Mouse (Mus musculus) layer of hippocampus, postnatal 25 days (tissue): Measurements from ENCODE around the gene Neurl3. TPM values are rescaled to one million over a fixed set of nuclear protein-coding genes. Genes with fewer than 3 reads are reported as not detected.

Experiments
- DNase-seq, 2 experiments: peaks; one replicate each; pipeline ENCODE4 v3.0.0; 2022; ENCODE audit warnings: mixed read lengths in 2 of 2, low spot score in 1 of 2; ENCODE audit errors: extremely low spot score in 1 of 2
- total RNA-seq, 2 experiments: library from RNA; stranded (reverse); gene quantifications; 2 replicates each; pipeline ENCODE4 v1.2.3; 2021

Neurl3 gene
- total RNA-seq, 2 experiments from 2014 or later = 0.42 to 0.68 TPM

DNA sequence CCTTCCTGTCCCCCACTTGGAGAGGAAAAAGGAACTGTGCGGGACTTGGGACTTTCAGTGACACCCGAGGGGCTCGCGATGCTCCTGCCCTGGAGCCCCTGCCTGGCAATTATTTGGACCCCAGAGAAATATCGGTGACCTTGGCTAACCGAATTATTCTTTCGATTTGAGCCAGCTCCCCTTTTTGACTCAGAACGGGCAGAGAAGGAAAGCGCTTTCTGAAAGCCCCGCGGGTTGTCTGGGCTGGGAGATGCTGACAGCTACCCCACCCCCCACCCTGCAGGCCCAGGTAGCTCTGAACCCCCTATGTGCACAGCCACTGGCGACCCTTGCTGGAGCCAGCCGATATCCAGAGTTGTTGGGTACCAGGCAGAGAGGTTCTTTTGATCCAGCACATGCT lies 24.6 kb upstream of the Neurl3 start:
- DNase-seq = no peak

DNA sequence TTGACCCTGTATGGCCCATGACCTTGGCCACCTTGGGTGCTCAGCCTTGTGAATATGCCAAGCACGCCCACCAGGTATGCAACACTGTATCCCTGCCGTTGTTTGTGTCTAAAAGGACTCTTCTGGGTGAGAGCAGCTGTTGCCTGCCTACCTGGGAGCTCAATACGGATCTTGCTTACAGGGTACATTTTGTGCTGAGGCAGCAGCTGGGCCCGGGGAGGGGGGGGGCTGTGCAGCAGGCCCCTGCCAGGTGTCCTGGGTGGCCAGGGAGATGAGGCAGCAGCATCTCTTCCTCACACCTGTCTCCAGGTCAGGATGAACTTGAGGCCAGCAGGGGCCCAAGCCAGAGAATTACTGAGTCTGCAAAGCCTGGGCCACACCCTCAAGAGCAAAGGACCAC lies 23.6 kb upstream of the Neurl3 start:
- no peak for DNase-seq

DNA sequence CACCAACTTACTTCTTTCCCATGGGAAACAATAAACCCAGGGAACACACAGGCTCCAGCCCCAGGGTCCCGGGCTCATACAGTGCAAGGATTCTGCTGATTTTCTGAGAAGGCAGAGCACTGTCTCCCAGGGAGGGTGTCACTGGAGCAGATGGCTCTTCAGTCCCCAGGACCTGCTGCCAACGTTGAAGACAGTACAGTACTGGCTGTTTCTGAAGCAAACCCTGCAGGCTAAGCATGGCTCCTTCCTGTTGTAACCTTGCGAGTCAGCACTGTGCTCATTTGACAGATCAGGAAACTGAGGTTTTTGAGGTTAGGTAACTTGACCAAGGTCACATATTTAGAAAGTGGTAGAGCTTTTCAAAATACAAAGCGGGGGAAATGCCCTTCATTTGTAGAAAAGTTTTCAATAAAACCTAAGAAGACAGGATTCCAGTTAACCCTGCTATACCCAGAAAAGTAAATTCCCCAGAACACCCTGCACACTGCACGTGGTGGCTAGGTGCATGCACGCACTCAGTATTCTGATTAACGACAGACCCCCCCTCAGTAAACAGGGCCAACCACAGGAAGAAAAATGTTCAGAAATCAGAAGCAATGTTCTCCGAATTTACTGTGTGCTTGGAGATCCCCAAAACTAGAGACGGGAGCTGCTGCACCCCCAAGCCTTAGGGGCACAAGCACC lies 22.1 kb upstream of the Neurl3 start:
- no peak for DNase-seq

DNA sequence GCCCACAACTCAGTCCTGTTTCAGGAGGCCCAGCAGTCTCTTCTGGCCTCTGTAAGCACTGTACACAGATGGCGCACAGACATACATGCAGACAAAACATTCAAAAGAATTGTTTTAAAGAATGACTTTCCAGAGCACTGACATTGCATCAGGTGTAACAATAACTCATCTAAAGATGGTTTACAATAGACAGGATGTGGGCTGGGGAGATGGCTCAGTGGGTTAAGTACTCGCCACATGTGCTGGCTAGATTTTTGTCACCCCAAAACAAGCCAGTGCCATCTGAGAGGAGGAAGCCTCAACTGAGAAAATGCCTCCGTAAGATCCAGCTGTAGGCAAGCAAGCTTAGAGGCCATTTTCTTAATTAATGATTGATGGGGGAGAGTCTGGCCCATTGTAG lies 19.9 kb upstream of the Neurl3 start:
- no peak for DNase-seq

DNA sequence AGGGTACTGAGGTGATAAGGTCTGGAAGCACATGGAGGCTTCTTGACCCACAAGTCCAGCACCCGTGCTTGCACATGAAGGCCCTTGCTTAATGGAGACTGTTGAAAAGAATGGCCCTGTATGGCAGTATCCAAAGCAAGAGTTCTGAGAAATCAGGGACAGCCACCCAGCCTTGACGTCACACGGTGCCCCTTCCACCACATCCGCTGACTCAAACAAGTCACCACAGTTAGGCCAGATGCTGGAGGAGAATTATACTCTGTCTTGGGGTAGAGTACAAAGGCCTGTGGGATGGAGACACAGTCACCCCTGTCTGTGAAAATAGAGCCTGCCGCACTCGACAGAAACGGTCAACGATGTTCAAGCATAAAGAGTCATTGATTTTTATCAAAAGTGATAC lies 19.0 kb upstream of the Neurl3 start:
- DNase-seq = no peak

DNA sequence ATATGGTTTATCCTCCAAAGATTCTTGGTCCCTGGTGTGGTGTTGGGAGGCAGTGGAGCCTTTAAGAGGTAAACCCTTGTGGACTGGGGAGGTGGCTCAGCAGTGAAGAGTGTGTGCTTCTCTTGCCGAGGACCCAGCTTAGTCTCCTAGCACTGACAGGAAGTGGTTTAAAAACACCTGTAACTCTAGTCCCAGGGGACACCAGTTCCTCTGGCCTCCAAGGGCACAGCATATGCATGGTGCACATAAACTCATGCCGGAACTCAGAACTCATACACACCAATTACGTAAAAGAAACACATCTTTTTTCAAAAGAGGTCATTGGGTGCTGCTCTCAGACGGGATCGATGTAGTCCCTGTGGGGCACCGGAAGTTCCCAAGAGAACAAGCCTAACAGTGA lies 7.4 kb upstream of the Neurl3 start:
- no peak for DNase-seq

DNA sequence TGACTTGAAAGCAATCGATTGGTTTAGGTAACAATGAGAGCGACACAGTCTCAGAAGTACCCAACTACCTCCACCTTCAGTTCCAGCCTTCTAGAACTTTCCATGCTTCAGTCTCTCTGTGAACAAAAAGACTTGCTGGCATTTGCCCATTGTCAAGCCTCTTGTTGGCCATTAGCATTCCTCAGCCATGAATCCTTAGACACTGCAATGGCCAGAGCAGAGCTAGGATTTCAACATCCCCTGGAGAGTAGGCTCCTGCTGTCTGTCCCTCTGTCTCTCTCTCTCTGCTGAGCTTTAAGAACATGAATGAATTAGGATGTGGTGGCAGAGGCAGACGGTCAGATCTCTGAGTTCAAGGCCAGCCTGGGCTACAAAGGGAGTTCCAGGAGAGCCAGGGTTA lies 6.5 kb upstream of the Neurl3 start:
- DNase-seq = no peak

DNA sequence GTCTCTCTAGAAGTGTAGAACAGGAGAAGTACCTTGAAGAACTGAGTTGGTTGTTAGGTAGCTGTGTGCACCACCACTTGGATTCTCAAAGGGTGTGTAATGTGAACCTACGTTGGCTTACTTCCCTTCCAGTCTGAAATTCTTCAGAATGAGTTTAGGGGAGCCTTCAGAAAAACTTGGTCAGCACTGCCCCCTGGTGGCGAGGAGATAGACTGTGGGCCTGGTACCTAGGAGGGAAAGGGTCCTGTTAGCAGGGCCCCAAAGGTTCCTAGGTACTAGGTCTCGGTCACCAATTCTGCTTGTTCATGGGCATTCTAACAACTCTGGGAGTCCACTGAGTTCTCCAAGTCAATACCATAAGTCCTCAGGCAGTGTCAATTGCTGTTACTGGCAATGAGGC lies 4.7 kb upstream of the Neurl3 start:
- DNase-seq = peak; percentile 75 to 97

DNA sequence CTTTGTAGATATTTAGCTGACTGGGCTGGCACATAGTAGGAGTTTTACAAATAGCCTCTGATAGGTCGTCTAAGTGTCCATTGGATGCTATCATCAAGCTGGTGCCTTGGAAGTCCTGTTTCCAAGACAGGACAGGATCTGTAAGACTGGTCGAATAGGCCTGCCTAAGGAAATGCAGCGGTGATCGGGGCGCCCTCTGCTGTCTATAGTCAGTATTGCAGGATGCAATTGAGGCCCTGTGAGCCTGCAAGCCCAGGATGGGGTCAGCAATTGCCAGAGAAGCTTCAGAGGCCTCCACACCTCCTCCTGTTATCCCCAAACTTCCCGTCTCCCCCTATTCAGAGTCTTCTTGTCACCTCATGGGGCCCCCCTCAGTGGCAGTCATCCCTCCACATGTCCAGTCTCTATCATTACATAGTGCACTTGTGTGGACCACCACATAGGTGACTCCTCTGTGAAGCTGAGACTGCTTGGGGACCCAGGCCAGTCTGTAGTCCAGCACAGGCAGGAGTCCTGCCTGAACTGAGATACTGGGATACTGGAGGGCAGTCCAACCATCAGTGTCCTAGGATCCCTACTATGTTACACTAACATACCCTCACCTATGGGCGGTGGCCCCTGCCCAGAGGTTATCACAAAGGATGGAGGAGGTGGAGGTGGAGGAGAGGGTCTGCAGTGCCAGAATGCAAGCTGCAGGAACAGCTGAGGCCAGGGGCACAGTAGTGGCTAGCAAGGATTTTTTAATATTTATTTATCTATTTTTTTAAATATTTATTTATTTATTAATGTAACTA lies 3.0 kb upstream of the Neurl3 start:
- DNase-seq = peak; percentile 52 to 87

DNA sequence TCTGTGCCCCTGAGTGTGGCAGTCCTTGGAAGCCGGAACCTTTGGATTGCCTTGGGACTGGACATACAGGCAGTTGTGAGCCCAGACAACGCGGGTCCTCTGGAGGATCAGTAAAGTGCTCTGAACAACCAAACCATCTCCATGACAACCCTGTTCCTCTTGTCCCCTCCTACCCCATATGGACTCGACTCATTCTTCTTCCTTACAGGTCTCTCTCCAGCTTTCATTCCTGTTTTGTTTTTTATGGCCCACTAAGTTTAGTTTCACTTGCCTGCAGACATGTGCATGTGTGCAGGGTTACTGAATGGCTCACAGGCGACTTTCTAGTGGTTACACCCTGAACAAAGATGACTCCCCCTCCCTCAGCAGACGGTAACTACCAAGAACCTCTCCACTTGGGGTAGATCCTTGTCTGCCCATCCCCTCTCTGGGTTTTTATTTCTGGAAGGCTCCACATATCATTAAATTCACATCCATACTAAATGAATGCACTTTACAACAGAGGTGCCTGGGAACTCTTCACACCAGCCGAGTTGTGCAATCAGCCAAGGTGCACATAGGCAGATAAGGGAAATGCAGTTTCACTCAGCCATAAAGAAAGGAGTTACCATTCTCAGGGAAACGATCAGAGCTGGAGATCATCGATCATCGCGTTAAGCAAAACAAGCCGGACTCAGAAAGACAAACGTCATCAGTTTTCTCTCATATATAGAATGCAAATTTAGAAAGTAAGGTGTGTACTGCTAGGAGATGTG lies 1.3 kb upstream of the Neurl3 start:
- no peak for DNase-seq

DNA sequence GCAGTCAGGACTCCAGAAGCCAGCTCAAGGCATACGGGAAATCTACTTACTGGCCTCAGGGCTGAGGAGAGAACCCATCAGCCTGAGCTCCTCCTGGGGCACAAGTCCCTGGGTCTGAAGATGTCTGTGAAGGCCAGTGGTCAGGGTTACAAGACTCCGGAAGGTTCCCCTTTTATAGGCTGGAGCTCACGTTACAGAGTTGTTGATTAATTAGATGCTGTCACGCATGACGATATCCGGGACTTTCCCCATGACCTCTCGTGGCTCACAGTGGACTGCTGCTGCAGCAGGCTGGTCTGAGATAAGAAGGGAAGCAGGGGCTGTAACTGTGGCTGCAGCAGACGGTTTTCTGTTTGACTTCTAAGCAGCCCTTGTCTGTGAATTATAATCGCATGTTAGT lies 1.2 kb downstream of the Neurl3 start:
- DNase-seq = no peak

DNA sequence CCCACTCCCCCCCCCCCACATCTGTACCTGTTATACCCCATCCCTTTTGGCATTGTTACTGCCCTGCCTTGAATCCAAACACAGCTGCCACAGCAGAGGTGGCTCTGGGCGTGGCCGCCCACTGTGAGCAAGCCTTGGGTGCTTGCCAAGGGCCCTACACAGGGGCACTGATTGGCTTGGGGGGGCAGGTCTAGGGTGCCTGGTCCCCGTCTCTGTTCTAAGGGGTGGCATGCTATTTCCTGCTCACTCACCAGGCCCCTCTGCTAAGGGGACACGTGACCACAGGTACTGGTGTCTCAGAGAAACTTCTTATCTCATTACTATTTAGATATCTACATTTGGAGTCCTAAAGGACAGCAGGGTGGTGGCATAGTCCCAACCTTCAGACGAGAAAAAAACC lies 1.9 kb downstream of the Neurl3 start:
- no peak for DNase-seq

DNA sequence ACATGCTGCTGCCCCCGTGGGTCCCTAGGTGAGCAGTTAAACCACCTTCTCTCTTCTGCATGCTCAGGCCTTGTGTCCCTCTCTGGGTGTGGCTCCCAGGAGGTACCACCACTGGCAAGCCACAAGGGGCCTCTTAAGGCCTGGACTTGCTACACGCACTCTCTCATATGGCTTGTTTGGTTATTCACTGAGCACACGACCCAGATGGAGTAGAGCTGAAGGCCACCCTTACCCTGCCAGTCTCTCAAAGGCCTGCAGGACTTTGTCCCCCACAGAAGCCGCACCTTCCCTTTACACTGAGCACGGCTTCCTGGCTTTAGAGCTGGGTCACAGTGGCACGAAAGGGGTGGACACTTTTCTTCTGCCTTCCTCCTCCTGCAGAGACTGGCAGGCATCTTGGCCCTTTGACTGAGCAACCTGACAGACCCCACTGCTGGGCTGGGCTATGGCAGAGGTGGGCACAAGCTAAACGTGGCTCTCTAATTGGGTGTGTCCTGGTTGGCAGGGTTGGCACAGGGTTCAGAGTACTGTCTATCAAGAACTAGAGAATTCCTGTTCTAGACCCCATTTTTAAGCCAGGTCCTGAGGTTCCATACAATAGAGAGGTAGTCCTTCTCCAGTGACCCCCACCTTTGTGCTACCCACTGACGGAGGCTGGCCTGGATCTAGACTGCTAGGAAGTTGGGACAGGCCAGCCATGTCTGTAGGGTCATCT lies 2.8 kb downstream of the Neurl3 start:
- no peak for DNase-seq

DNA sequence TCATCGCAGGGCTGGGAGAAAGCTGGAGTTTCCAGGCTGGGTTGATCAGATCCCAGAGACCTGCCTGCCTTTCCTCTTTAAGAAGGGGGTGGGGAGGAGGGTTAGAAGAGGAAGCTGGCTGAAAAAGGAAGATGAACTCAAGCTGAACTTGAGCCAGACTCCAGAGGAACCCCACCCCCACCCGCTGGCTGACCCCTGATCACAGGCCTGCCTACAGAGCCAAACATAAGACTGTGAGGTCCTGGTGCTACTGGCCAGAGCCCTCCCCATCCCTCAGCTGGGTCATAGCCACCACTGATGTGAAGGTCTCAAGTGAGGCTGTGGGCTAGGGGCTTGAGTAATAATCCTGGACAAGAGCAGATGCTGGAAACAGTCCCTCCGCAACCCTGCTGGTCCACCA lies 3.8 kb downstream of the Neurl3 start:
- no peak for DNase-seq

DNA sequence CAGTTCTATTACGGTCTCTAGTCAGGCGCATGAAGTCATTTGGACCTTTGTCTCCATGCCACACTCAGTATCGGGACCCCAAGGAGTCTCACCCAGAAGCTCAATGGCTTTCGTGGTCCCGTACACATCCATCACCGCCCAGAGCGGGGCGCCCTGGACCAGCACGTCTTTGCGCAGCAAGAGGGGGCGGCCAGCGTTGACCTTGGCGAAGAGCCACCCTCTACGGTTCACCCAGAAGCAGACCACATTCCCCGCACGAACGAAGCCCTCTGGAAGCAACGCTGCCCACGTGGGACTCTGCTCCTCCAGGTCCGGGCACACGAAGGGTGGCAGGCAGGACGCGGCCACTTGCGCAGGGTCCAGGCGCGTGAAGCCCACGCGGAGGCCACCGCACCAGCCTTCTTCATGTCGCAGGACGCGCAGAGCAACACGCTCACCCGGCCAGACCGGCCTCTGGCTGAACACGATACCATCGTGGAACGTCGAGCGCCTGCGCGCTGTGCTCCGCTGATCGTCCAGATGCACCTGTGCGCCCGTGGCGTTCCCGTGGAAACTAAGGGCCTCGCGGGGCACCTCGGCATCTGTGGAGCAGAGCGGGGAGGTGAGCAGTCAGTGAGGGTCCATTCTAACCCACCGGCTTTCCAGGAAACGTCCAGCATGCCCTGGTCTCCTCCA lies 5.2 kb downstream of the Neurl3 start:
- no peak for DNase-seq

DNA sequence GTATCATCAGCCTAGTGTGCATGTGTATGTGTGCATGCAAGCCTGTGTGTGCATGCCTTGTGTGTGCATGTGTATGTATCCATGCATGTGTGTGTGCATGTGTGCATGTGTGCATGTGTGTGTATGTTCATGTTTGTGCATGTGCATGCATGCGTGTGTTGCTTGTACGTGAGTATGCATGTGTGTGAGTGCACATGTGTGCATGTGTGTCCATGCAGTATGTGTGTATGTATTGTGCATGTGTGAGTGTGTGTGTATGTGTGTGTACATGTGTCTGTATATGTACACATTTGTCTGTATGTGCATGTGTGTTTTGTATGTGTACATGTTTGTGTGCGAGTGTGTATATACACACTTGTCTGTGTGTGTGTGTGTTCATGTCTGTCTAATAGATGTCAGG lies 6.9 kb downstream of the Neurl3 start:
- no peak for DNase-seq

DNA sequence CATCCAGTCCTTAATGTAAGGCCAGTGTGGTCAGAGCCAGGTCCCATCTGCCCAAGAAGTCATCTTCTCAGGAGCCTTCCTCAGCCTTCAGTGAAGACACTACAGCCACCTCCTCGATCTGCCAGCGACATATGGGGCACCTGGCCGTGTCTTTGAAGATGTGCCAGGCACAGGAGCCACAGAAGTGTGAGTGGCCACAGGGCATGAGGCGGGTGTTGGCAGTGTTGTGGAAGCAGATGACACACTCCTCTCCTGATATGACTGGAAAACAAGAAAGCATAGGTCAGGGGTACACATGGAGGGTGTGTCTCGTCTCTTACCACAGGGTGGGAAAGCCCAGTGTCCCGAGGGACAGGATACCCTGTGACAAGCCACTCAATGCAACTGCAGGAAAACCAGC lies 8.2 kb downstream of the Neurl3 start:
- no peak for DNase-seq

DNA sequence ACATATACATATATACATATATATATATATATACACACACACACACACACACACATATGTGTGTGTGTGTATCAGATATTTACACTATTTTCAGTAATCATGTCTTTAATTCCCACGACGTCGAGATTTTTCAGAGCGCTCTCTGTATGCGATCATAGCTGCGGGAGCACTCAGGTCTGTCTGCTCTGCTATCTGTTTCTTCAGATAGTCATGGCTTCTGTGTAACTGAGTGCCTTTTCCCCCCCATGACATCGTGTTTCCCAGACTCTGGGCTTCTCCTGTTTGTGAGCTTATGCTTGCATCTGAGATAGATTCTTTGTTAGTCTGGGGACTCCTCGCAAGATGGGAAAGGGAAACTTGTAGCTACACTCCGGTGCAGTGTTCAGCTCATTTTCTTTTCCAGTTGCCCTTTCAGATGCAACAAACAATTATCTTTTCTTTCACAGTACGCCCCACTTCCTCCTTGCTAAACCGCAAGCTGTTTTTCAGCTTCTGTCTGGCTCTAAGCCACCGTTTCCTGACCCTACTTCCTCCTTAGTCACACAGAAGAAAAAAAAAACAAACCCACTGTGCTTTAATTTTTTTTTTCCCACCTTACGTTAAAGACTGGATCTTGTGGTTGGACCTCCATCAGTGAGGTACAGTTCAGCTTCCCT lies 10.5 kb downstream of the Neurl3 start:
- no peak for DNase-seq

DNA sequence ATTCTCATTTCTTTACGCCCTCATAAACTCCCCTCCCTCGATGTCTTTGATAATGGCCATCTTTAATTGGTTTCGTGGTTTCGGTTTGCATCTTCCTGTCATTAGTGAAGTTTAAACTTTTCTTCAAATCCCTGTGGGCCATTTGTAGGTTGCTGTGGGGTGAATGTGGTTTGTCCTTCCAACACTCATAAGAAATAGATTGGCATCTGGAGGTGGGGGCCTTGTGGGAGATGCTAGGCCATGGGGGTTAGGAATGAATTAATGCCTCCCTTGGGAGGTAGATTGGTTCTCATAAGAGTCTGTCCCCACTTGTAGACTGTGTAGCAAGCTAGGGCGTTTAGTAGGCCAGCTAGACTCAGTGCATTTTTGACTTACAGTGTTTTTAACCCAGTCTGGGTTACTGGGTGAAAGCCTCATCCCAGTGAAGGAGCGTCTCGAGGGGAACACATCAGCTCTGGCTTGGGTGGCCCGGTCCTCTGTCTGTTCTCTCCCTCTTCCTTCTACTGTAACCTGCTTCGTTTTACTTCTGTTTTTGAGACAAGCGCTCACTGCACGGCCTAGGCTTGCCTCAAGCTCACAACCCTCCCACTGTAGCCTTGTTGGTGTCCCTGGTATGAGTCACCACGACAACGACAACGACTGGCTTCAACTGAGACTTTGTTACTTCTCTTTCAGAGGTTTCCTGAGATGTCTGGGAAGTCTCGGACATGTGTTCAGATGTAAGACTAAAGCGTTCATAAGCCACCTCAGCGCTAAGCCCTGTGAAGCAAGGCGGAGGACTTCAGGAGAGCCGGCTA lies 12.6 kb downstream of the Neurl3 start:
- DNase-seq = no peak
